Mouse (Mus musculus) thymus, adult 2 months (tissue): ENCODE measurements around the gene Ppil1. TPM values are rescaled to one million over a fixed set of nuclear protein-coding genes. Genes with fewer than 3 reads are reported as not detected.

Source experiments
- DNase-seq: peaks from one replicate; pipeline ENCODE4 v3.0.0; 2021
- H3K27ac ChIP-seq: fragments of 200-500 bp; 2 replicates; pipeline ENCODE4 v1.5.1; 2012; ENCODE audit warnings: low read length, control low read depth; ENCODE audit not compliant: control insufficient read depth, insufficient read depth
- H3K27me3 ChIP-seq: fragments of 200-500 bp; 2 replicates; pipeline ENCODE4 v1.6.1; 2012; ENCODE audit warnings: mild to moderate bottlenecking, low read length, moderate library complexity, mixed read lengths; ENCODE audit not compliant: control insufficient read depth, insufficient read depth
- H3K36me3 ChIP-seq: fragments of 200-500 bp; 2 replicates; pipeline ENCODE4 v1.6.1; 2012; ENCODE audit warnings: mild to moderate bottlenecking, low read length, moderate library complexity; ENCODE audit not compliant: control insufficient read depth, insufficient read depth
- H3K4me1 ChIP-seq: fragments of 200-500 bp; replicated peaks from 2 replicates; pipeline ENCODE4 v1.6.1; 2012; ENCODE audit warnings: low read length; ENCODE audit not compliant: control insufficient read depth, insufficient read depth
- H3K4me3 ChIP-seq: fragments of 200-500 bp; 2 replicates; pipeline ENCODE4 v1.5.1; 2012; ENCODE audit warnings: mild to moderate bottlenecking, low read length, control low read depth, moderate library complexity; ENCODE audit not compliant: control insufficient read depth, insufficient read depth
- CTCF ChIP-seq: fragments of 200-500 bp; IDR thresholded peaks from 2 replicates; pipeline ENCODE4 v1.5.1; 2012; ENCODE audit warnings: mild to moderate bottlenecking, control low read depth, low read length, moderate library complexity, borderline replicate concordance; ENCODE audit not compliant: control insufficient read depth, poor library complexity, insufficient read depth; ENCODE audit errors: extremely low read depth
- POLR2A ChIP-seq: fragments of 200-500 bp; IDR thresholded peaks from 2 replicates; pipeline ENCODE4 v1.6.1; 2012; ENCODE audit warnings: mild to moderate bottlenecking, low read length, control low read depth, moderate library complexity; ENCODE audit not compliant: control insufficient read depth, poor library complexity, insufficient read depth; ENCODE audit errors: extremely low read depth
- WGBS: fragments of 180-500 bp; shearing (Covaris S2); methylation state at CpG from one replicate; pipeline ENCODE4 v1.1.7; 2018; 5-methylcytosine and 5-hydroxymethylcytosine counted together
- polyA plus RNA-seq: library from polyadenylated mRNA; depleted of rRNA; stranded (reverse); fragments of >200 nt; gene quantifications from 2 replicates; pipeline ENCODE4 v1.2.3, GENCODE M21; 2012

Ppil1 gene
- polyA plus RNA-seq, 1 experiment, result 57.1 TPM

DNA sequence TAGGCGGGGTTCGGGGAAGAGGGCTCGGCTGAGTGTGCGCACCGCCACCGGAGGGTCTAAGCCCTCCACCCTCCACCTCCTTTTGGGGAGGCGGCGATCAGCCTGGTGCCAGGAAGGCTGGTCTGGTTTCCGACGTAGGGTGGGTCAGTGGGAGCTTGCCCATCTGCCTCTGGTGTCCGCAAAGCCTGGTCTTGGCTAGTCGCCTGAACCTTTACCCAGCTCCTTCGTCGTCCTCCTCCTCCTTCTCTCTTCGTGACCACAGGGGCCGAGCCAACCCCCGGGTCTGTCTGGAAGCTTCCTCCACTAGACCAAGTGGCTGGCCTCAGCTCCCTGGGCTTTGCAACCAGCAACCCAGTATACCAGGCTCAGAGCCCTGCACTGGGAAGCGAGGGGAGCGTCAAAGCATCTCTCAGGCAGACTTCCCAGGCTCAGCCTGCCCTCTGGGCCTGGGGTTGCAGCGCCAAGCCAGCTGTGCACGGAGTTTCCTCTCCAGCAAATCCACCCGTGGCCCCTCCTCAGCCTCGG lies 25.5 kb downstream of the Ppil1 start:
- H3K4me3 ChIP-seq, result no peak overlapping the region
- no peaks in the 10 kb centered on the region for H3K36me3 ChIP-seq
- TF ChIP-seq CTCF, result no peak
- no peak for TF ChIP-seq POLR2A
- no peak for DNase-seq
- H3K27me3 ChIP-seq, result peaks cover 24% of the 10 kb centered on the region
- H3K4me1 ChIP-seq, result peaks cover 8% of the 10 kb centered on the region
- H3K27ac ChIP-seq, result no peak overlapping the region
- WGBS, result 4% methylated on average over 23 of the region's 23 CpGs

GRCm38 (mm10) chr17:29237772-29238420 lies 26.1 kb downstream of the Ppil1 start, which contains the start of gene Cpne5:
Gene Cpne5, minus strand, starts transcription at chr17:29238167.
- no peak for TF ChIP-seq CTCF
- TF ChIP-seq POLR2A, result no peak
- no peak within 1 kb of the TSS for H3K27ac ChIP-seq
- H3K27me3 ChIP-seq, result peaks cover 24% of the 10 kb centered on the region
- H3K4me3 ChIP-seq, result peak within 1 kb of the TSS; percentile 22
- no peaks in the 10 kb centered on the region for H3K36me3 ChIP-seq
- 1% methylated on average over 66 of the region's 73 CpGs for WGBS
- no peak for DNase-seq
- H3K4me1 ChIP-seq, result peaks cover 8% of the 10 kb centered on the region

DNA sequence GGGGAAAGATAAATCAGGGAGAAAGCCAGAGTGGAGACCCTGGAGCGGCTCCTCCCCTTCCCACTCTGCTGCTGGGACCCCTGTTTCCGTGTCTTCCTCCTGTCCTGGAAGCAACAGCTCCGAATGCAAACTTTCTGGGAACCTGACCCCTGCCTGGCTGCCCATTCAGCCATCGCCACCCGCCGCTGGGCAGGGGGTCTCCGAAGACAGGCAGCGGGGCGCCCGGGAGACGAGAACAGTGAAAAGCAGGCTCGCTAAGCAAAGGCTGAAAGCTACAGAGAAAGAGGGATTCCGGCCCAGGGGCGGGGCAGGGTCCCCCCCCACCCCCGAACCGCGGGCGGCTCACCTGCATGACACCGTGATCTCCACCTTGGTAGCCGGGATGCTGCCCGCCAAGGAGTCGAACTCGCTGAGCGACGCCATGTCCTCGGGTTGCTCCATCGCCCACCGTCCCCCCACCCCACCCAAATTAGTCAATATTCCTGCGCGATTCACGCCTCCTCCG lies 26.7 kb downstream of the Ppil1 start:
- H3K27ac ChIP-seq, result no peak overlapping the region

GRCm38 (mm10) chr17:29236111-29236510 lies 27.9 kb downstream of the Ppil1 start:
- no peak for DNase-seq
- H3K27me3 ChIP-seq, result peaks cover 24% of the 10 kb centered on the region
- WGBS, result 91% methylated on average over 7 of the region's 7 CpGs
- H3K4me1 ChIP-seq, result peaks cover 8% of the 10 kb centered on the region
- H3K36me3 ChIP-seq, result no peaks in the 10 kb centered on the region
- H3K27ac ChIP-seq, result no peak overlapping the region
- TF ChIP-seq CTCF (no peak), POLR2A (no peak)
- no peak overlapping the region for H3K4me3 ChIP-seq

More for the DNA sequence above, 26.7 kb downstream of the Ppil1 start:
- TF ChIP-seq CTCF, result peak; percentile 9; the same call in 1 of the 2 replicates
- no peak for TF ChIP-seq POLR2A
- DNase-seq, result no peak
- Histone ChIP-seq H3K36me3 (no peaks in the 10 kb centered on the region), H3K27me3 (peaks cover 24% of the 10 kb centered on the region), H3K4me3 (peak overlapping the region; percentile 22), H3K4me1 (peaks cover 8% of the 10 kb centered on the region)
- 4% methylated on average over 32 of the region's 32 CpGs for WGBS

GRCm38 (mm10) chr17:29231109-29231508 lies 32.9 kb downstream of the Ppil1 start:
- DNase-seq, result no peak
- Histone ChIP-seq H3K4me1 (no peaks in the 10 kb centered on the region), H3K27ac (no peak overlapping the region), H3K36me3 (no peaks in the 10 kb centered on the region), H3K27me3 (peaks cover 2% of the 10 kb centered on the region; the same call in 1 of the 2 replicates), H3K4me3 (no peak overlapping the region)
- TF ChIP-seq POLR2A (no peak), CTCF (no peak)
- 91% methylated on average over 10 of the region's 10 CpGs for WGBS

DNA sequence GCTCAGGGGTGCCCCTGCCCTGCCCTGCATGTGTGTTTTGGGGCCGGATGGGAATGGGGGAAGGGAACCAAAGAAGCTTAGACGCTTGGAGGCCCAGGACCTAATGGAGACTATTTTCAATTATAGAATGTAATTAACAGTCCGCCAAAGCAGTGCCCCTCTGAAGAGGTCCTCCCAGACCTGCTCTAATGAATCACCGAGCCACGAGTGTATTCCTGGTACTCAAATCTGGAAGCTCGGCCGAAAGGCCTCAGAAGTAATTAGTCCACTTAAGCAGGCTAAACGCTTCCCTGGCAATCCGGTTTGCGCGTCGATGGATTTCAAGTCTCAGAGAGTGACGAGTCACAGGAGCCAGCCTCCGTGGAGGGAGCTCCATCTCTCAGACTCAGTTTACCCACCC lies 43.4 kb downstream of the Ppil1 start:
- no peak for DNase-seq
- Histone ChIP-seq H3K4me3 (no peak overlapping the region), H3K4me1 (no peaks in the 10 kb centered on the region), H3K36me3 (no peaks in the 10 kb centered on the region), H3K27me3 (no peaks in the 10 kb centered on the region; the same call in 1 of the 2 replicates), H3K27ac (no peak overlapping the region)
- WGBS, result 94% methylated on average over 14 of the region's 14 CpGs
- TF ChIP-seq POLR2A (no peak), CTCF (no peak)
